Mouse (Mus musculus) adrenal gland, postnatal 25 days (tissue): ENCODE measurements around the gene Abcc12. TPM values are rescaled to one million over a fixed set of nuclear protein-coding genes. Genes with fewer than 3 reads are reported as not detected.

Experiments used
- DNase-seq: peaks from one replicate; pipeline ENCODE4 v3.0.0; 2021; ENCODE audit warnings: mixed read lengths
- total RNA-seq: library from RNA; stranded (reverse); gene quantifications from 2 replicates; pipeline ENCODE4 v1.2.3, GENCODE M21; 2021

The Abcc12 gene
- total RNA-seq, 1 experiment from 2014 or later = not detected

GRCm38 (mm10) chr8:86578076-86578475 is 2.4 kb downstream of the Abcc12 start:
- DNase-seq = peak; percentile 26

GRCm38 (mm10) chr8:86577547-86577946 is 2.9 kb downstream of the Abcc12 start:
- DNase-seq = no peak

DNA sequence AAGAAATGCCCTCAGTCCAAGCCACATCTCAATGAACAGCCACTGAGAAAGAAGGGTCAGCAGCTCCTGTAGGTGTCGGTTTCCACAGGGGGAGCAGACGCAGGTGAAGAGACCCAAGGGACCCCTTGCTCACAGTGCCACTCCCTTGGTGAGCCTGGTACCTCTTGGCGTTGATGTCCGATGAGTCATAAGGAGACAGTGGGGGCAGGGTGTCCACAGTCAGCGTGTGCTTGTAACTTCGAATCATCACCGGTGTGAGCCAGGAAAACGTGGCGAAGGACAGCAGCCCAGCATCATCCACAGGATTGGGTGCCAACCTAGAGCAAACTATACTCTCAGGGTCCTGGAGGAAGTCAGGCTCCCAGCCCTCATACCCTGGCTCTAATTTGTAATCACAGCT is 16.8 kb downstream of the Abcc12 start:
- DNase-seq = no peak

DNA sequence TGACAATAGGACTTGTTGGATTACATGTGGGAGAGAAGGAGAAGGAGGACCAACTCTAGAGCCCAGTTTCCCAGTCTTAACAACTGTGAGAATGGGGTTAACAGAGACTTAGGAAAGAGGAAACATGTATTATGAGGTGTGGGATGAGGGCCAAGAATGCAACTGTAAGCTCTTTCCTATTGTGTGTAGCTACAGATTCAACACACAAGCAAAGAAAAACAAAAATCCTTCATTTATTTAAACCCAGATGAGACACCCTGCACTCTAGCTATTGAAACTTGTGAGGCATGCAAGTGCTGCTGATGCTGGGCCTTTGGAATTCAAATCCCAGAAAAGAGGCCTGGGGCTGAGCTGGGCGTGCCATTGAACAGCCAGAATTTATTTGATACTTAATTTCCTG is 18.7 kb downstream of the Abcc12 start:
- no peak for DNase-seq

DNA sequence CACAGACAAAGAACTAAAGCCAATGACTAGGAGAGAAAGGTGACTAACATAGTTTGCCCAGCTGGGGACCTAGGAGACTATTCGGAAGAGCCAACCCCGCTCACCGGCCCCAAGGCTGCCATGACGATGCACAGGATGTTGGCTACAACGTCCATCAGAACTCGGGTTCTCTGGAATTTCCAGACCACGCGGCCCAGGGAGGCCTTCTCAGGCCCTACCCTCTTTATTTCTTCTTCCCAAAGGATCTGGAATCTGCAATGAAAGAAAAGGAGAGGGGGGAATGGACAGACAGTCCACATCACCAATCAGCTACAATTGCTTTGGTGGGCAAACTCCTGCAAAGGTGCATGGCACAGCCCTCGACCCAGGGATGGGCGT is 19.8 kb downstream of the Abcc12 start:
- no peak for DNase-seq

DNA sequence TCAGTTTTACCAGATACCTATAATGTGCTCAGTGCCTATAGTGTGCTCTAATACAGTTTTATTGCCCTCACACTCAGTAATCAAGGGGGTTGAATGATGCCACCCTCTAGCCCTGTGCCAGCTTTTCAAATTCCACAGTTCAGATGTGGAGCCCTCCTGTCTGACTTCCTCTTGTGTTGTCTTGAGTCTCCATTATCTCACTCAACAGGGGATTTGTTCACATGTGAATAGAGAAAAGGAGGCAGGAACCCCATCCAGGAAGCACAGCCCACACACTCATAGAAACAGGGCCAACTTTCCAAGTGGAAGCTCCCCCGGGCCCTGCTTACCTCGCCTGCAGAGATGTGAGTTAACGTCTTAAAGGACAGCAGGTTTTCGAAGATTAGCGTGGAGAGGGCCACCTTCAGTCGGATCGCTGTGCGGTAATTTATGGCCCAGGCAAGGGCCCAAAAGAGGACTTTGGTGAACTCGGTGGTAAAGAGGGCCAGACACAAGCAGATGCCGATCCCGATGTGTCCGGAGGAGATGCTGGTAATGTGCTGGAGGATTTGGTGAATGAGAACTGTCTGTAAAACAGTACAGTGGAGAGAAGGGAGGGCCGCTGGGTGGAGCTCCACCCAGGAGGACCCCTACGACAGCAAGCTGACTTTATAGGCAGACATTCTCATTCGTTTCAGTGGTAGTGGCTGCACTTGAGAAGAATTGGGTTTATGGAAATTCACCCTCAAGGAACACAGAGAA is 20.4 kb downstream of the Abcc12 start:
- DNase-seq = no peak

DNA sequence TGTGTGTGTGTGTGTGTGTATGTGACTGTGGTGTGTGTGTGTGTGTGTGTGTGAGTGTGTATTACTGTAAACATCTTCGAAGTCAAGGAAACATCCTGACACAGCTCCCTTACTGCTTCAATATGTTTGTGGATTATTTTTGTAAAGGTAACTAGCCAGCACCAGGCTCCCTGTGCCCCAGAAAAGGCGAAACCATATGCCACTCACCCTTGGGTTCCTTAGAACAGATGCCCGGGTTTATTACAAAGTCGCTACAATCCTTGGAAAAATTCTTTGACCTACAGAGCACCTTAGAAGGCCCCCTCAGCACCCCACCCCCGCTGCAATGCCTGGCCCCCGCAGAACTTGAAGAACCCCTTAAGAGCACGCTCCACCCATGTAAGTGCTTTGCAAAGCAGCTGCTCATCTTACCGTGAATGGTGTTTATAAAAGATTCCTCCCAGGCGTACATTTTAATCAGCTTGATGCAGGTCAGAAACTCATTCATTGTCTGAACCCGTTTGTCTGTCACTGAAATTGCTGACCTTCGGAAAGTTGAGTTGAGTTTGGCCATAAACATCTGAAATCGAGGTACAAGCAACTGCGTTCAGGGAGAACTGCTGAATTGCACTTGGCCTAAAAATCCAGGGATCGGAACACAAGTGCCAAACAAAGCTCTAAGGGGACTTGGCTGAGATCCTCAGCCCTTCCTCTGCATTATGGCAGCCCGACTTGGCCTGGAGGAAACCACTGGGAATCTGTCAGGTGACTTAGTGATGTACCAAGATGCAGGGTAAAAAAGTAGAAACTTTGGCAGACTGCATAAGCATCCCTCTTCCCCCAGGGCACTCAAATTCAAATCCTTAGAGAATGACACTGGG is 23.1 kb downstream of the Abcc12 start:
- DNase-seq = no peak

GRCm38 (mm10) chr8:86555564-86555963 is 24.9 kb downstream of the Abcc12 start:
- DNase-seq = no peak

DNA sequence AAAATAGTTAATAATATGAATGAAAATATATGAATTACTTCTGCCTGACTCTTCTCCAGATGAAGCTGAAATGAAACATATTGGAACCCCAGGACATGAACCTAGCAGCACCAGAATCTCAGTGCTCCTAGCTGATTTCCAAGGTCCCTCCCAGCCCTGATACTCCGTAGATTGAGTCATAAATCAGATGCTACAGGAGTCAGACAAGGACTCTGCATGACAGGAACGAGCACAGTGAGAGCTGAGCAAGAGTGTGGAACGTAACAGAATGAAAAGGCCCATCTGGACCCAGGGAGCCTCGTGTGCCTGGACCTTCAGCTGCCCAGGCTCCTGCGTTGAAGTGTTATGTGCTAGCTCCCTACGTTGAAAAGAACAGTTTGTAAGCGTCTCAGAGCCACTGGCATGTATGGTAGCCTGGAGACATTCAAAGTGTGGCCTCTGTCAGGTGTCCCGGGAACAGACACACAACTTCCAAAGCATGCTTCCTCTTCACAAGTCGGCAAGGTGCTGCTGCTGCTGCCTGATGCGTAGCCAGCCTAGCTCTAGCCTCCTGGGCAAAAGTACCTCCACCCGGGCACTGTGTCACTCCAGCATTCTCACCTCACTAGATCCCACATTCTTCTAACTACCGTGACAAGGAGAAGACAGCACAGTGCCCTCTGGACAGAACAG is 26.1 kb downstream of the Abcc12 start:
- no peak for DNase-seq

DNA sequence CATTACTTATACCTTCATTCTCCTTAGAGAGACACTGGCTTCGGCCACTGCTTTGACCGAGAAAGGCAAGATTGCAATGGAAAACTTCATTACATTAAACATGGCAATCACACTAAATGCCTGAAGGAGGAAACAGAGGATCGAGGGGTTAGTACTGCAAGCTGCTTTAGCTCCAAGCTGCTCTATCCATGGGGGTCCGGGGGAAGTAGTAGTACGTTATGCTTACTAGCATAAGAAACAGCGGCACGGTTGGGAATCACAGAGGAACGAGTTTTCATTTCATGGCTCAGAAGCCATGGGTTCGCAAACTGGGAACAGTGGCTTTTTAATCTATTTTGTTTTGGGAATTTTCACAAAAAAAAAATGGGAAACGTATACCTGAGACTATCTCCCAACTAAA is 30.0 kb downstream of the Abcc12 start:
- no peak for DNase-seq

- no peak for DNase-seq
Measured at GRCm38 (mm10) chr8:86546001-86546400, 34.5 kb downstream of the Abcc12 start.

GRCm38 (mm10) chr8:86540906-86541305 is 39.6 kb downstream of the Abcc12 start:
- no peak for DNase-seq

DNA sequence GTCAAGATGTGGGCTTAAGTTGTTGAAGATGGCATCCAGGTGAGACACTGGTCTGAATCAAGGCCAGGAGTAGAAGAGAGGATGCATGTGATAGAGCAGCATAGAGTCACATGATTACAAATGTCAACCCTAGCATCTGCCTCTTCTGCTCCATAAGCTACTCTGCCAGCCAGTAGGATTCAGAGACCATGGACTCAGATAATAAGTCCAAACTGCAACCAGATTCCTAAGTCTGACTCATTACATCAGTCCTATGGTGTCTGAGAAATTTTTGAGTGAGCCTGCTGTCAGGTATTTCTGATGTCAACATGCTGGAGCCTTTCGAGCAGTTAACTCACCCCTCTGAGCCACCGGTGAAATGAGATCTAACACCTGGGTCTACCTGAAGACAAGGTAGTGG is 40.1 kb downstream of the Abcc12 start:
- no peak for DNase-seq

- no peak for DNase-seq
Measured at GRCm38 (mm10) chr8:86536663-86536987, 43.9 kb downstream of the Abcc12 start.

- DNase-seq = peak; percentile 54
Measured at GRCm38 (mm10) chr8:86535791-86536662, 44.5 kb downstream of the Abcc12 start.

DNA sequence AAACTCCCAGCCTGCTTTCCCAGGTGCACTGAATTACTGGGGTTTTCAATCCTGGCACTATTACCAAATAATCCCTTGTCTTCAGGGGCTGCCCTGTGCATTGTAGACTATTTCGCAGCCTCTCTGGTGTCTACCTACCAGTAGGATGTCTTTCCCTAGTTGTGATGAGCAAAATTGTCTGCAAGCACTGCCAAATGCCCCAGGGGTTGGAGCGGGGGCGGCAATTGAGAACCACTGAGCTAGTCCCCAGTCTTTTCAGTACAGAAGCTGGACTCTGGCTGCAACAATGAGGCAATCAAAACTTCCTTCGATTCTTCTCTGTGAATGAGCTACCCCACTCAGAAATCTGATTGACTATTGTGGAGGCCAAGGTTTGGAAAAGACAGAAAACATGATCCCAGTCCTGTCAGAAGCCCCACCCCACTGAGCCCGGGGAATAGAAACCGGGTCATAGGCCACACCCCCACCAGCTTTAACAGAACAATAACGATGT is 45.4 kb downstream of the Abcc12 start:
- DNase-seq = no peak

DNA sequence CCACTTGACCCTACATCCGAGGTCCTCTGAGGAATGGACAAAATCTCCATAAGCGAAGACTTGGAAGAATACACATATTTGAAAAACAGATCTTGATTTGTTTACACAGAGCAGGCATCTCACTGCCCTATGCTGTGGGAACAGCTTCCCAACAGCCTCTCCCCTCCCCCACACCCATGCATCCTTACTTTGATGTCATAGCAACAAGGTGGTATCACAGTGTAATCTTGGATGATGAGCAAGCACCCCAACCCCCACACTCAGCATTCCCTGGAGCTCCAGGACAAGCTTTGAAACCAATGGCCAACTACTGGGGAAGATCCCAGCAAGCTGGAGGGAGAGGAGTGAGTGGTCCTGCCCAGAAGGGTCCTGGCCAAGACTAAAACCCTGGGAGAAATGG is 50.8 kb downstream of the Abcc12 start:
- DNase-seq = no peak

- DNase-seq = no peak
Measured at GRCm38 (mm10) chr8:86527336-86528029, 53.0 kb downstream of the Abcc12 start.

DNA sequence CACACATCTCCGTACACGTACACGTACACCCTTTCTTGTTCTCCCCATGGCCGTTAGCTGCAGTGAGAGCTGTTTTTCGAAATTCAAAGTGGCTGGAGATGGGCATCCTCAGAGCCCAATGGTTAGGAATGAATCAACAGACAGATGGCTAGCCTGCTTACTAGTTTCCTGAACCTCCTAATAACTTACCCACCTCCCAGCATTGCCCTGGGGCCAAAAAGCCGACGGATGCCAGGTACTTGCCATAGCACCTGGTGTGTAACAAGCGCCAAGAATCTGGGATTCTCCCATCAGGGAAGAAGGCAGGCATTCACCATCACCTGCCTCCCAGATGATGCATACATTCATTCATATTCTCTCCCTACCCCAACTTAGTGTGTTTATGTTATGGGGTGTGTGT is 53.7 kb downstream of the Abcc12 start:
- DNase-seq = no peak

DNA sequence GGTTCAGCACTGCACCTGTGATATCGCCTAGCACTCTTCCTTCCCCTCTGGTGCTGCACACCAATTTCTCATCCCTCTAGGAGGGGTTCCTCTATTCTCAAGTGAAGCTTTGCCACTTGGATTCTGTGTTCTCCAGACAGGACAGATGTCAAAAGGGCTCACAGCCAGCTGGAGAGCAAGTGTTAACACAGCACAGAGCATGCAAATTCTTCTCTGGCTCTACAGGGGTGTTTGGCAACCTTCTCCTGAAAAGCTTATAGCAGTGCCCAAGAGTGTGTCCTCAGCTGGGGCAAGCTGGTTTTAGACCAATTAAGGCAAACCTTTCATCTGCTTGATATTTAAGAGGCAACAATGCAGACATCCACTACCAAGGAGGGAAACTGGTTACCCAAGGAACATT is 66.3 kb downstream of the Abcc12 start:
- no peak for DNase-seq

- DNase-seq = no peak
Measured at GRCm38 (mm10) chr8:86512886-86513285, 67.6 kb downstream of the Abcc12 start.
